Mouse (Mus musculus) gastrocnemius, adult 18-20 months (tissue): ENCODE measurements at regions not wholly inside any gene's neighbourhood (a gene's known extent, or its start where the extent isn't known, plus 50 kb on each side); places are given as distances from the start of the nearest gene placed in this dataset.
A peak's percentile ranks its signal among the peaks of the same experiment; 100 is the strongest.

Source experiments
- DNase-seq: peaks from one replicate; pipeline ENCODE4 v3.0.0; 2021; ENCODE audit warnings: low spot score

DNA sequence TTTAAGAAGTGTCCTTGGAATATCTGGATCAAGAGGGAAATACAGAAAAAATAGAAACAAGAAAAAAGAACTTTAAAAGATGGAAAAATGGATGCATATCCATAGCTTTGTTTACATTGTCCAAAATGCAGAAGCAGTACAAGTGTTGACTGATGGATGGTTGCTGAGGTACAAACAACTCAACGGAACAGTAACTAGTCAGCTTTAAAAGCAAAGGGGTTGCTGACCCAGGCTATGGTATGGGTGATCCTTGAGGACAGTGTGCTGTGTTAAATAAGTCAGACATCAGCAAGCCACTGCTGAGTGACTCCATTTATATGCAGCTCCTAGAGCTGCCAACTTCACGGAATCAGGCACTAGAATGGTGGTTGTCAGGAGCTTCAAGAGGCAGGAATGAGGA is 338.9 kb upstream of the Tmc3 start:
- no peak for DNase-seq

DNA sequence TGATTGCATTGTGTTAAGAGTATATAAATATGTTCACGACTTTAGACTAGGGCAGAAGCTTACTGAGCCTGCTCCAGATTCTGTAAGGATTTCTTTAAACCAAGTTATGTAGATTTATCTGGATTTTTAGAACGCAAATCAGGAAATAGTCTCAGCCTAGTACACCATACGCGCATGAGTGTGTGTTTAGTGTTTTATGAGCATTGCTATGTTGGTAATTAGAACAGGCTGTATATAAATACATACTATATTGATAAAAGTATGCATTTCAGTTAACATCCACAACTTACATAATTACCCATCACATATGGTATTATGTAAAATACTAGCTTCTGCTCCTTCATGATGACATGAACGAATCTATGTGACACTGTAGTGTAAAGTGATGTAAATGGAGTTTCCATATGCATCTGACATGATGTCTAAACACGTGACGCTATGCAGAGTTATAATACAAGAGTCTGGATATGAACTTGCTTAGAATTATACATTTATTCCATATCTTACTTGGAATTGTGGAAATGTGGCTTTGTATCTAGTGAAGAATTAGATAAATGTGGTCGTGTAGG is 332.6 kb upstream of the Tmc3 start:
- DNase-seq = no peak

DNA sequence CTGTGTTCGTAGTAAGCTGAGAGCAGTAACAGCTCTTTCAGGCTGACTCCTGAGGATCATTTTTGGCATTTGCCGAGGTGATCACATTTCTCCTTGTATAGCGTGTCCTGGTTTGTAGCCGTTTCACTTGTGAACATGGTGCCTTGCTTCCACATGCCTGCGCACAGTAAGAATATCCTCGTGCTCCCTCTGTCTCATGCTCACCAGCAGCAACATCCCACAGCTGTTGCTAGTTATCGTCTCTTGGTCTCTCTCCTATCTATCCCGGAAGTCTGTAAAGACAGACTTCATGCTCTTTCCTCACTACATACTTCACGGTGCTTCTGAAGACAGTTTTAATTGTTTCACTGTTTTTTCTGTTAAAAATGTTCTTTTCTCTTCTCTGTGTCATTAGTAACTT is 331.7 kb upstream of the Tmc3 start:
- DNase-seq = no peak

DNA sequence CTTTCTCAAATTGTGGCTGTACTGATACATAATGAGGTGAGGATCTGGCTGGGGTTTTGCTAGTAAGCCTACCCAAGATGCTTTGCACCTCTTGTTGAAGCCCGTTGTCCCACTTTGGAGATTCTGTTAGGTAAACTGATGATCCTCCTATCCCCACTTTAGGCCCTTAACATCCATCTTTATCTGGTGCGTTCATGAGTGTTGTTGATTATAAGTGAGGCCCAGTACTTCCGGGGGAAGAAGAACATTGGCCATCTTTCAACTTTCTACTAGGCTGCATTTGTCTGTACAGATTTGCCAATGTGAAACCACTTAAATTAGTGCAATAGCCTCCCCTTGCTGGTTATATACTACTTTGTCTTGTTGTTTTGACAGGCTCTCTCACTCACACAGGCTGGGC is 331.3 kb upstream of the Tmc3 start:
- DNase-seq = no peak

DNA sequence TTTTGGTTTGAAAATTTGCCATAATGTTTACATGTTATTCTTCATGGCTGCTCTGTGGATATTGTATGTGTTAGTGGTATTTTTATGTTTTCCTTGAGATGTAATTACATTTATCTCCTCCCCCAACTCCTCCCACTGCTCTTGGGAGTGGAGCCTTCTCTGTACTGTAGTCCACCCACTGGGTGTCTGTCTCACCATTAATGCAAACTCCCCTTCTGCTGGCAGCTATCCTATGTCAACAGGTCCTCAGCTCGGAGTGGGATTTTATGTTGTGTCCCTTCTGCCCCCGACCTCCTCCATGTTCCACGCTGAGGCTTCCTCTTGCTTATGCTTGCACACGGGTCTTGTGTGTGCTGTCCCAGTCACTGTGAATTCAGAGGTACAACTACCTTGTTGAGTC is 330.3 kb upstream of the Tmc3 start:
- no peak for DNase-seq

DNA sequence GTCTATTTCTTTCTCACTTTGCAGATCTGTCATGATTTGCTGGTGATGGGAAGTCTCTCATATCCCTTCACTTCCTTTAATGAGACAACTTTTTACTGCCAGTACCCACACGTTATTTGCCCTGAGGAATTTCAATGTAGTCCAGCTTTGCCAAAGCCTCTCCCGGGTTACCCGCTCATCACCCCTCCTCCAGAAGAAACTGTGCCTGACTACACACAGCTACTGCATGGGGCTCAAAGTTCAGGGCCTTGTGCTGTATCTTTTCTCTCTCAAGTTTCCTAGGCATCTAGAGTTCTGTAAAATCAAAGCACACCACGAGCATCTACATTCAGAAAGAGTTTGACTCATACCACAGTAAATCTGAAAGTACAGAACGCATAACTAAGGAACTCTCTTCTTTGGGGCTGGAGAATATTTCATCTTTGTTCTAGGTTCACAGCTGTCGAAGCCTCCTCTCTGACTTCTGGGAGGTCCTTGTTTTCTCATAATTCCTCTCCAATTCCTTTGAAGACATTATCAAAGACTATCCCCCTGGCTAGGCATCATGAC is 328.4 kb upstream of the Tmc3 start:
- DNase-seq = no peak

DNA sequence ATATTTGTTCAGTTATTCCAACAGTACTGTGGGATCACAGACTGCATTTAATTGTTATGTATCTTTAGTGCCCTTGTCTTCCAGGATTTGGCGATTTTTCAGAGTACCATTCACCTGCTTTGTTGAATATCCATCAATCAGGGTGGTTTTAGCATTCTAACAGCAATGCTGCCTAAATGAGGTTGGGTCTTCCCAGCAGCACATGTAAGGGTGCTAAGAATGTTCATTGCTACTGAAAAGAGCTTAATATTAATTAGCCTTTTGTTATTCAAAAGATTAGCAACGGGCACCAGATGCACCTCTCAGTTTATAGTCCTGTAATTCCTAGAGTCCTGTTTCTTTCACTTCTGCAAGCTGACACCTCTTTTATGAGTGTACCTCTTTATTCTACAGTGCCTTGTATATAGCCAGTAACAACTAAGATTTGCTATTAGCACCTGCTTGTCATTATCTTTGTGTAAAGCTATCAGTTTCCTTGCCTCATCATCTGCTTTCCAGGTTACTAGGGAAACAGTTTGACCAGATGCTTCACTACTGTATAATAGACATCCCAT is 326.3 kb upstream of the Tmc3 start:
- DNase-seq = no peak

DNA sequence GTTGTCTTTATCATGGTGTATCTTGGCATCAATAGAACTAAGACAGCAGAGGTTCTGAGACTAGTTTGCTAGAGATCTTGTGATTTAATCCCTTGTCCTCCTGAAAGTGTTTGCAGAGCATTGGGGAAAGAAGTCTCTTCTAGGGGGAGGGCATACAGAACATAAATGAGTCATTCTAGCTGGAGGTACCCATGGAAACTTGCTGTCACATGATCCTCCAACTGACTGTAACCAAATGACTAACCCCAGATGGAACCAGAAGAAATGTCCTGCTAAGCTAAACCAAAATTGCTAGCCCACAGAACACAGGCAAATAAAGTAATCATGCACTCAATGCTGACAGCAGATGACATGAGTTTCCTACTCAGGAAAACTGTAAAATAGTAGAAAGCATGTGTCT is 323.2 kb upstream of the Tmc3 start:
- no peak for DNase-seq

DNA sequence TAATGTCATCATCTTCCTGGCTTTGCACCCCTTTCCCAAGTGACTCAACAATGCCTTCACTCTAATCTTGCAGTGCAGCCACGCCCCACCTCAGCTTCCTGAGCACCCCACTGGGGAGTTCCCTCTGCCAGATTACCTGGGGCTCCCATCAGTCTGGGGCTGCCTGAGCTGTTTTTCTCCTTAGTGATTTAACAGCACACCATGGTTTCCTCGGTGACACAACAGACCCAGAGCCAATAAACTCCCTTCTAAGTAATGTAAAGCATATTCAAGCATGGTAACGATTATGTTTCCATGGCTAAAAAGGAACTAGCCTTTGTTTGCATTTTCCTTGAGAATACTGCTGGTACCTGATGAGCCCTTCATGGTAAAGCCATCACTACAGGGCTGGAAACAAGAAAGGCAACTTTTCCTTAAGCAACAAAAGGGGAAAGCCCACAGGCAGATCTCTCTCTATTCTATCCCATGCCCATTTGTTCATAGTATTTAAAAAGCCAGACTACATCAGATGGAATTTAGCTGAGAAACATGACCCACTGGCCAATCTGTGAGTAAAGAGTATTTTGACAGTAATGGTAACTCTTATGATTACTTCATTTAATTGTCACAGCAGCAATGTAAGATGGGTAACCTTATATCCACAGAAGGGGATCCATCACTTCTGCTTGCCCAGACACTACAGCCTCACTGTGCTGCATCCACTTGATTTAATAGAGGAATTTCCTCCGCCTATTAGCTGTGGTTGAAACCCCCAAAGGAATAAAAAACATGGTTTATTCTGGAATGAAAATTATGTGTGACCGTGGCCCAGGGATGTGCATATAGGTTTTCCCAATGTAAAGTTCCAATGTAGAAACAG is 294.6 kb upstream of the Tmc3 start:
- DNase-seq = peak; percentile 6

DNA sequence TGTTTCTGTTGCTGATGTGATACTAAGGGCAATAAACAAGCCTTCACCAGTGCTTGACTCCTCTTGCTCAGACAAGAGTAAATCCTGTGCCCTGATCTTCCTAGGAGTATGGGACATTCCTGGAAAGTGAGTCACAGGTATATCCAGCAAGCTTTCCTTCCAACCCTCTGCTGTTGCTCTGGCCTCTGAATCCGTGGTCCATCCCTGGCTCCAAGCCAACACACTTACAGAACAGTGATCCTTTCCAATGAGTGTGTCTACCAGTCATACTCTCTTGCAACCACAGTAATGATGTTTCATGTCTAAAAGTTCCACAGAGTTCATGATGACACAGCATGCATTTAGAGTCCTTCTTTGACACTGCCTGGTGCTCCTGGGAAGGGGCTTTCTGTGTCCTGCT is 277.6 kb upstream of the Tmc3 start:
- no peak for DNase-seq

DNA sequence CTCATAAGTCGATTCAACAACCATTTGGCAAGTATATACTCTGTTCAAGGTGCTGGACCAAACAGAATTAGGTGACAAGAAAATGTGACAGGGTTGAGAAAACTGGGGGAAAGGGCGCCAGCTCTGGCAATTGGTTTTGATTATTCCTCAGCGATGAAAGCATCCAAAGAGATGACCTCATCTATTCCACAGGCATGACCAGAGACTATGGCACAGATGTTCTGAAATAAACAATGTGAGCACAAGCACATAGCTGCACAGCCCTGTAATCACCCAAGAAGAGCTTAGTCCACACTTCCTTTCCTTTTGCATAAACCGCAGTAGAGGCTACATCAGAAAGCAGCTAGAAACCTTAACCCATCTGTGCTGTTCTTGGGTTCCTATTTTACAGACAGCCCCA is 272.6 kb upstream of the Tmc3 start:
- peak; percentile 9 for DNase-seq

DNA sequence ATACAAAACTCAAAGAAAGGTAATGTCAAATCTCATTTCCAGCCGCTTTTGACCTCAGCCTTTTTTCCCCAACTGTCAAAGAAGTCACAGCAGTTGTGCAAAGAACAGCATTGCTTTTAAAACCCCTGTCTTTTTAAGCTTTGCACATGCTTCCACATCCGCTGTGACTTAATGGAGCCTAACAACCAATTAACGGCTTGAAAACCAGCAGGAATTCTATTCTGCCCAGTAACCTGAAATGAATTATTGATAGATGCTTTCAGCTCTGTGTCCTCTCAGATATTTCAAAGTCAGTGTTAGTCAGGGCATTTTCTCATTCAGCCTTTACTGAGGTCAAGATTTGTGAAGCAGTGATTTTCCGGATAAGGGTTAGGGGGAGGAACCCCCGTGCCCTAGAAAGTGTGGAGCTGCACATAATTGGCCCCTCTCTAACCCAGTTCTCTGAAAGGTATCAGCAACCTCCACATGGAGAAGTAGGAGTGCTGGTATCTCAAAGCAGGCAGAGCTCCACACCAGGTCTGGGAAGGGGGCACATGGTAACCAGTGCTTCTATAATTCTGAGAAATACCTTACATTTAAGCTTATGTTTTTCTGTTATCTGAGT is 254.8 kb upstream of the Tmc3 start:
- no peak for DNase-seq

DNA sequence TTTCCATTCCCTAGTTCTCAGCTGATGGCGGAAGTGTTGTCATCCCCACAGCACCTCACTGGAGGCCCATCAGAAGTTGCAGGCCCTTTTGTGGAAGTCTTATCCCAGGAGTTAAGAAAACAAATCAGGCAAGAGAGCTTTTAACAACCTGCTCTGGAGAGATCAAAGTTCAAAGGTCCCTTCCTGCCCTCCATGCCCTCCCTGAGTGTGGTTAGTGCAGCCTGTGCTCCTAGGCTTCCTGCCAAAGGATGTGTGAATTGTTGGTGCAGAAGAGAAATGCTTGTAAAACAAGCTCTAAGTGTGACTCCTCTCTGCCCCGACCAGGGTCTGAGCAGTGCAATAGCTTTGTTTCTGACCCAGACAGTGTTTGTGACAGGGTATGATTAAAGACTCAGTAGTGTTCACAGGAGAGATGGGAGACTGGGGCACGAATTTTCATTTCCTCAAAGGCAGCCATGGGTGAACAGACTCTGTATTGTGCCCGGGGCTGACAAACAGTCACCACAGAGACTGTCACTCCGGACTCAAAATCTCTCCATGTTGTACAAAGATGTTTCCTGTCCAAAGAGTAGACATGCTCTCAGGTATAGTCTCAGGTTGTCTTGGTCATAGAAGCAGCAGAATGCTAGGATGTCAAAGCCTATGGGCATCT is 237.5 kb upstream of the Tmc3 start:
- no peak for DNase-seq

DNA sequence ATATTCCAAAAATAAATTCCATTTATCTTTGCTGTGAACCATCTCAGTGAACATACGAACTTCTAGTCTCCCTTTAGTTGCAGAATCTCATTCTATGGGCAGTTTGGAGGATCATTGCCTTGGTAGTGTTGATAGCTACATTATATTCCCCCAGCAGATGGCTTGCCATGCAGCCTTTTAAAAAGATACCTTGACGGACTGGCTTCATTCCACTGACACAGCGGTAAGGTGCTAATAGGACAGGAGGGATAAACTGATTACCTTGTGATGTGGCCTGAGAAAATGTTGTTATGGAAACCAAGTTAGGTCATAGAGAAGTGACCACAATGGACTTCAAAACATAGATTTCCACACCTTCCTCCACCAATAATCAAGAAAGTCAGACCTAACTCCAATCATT is 215.5 kb upstream of the Tmc3 start:
- DNase-seq = no peak

DNA sequence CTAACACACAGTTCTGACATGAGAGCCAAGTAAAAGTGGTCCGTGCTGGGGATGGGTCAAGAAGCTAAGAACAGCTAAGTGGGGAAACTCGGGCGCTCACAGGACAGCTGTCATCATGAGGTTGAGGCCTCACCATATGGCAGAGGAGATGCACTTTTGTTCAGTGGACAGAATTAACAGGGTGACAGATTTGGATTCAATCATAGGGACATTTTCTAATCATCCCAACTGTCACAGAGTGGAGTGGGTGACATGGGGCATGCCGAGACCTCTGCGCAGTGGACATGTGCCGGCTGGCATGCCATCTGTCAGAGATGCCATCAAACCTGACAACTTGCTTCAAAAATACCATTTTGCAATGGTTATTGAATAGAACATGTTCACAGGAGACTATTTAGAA is 215.1 kb upstream of the Tmc3 start:
- no peak for DNase-seq

DNA sequence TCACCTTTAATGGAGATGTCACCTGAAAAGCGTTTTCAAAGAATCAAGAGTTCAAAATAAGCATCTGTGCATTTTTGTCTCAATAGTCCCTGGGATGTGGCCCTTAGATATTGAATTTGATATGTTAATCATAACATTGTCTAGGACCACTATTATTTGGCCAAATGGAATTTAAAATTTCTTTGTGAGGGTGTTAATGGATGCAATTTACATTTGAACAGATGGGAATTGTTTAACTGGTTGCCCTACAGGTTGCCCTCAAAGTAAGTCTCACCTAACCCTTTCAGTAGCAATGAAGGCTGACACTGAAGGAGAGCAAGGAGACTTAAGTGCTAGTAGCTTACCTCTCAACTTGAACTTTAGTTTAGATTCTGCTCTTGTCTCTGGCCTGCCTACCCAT is 207.9 kb upstream of the Tmc3 start:
- DNase-seq = no peak

DNA sequence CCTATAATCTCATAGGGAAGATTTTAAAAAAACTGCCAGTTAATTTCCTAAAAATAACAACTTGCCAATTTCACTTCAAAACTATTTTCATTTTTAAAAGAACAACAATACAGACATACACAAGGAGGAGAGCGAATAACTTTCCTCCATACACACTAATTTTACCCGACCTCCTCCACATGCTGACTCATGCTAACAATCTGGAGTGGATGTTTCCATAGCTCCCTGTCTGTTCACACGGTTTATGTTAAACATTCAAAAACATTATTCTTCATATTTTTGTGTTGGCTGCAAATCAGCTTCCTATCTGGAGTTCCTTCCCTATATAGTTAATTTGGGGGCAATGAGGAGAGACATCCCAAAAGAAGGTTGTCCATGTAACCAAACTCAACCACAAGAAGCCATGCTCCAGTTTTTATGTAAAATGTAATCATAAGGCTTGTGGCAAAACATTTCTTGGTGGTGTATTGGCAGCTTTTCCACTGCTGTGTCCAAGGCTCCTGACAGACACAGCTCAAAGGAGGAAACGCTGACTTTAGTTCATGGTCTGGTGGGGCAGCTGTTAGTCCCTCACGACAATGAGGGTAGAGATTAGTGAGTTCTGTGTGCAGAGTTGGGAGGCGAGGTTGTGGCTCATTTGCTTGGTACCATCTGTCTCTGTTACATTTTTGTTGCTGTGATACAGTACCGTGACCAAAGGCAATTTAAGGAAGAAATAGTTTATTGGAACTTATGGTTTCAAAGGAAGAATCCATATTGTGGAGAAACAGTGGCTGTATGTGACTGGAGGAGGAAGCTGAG is 203.1 kb upstream of the Tmc3 start:
- DNase-seq = no peak

DNA sequence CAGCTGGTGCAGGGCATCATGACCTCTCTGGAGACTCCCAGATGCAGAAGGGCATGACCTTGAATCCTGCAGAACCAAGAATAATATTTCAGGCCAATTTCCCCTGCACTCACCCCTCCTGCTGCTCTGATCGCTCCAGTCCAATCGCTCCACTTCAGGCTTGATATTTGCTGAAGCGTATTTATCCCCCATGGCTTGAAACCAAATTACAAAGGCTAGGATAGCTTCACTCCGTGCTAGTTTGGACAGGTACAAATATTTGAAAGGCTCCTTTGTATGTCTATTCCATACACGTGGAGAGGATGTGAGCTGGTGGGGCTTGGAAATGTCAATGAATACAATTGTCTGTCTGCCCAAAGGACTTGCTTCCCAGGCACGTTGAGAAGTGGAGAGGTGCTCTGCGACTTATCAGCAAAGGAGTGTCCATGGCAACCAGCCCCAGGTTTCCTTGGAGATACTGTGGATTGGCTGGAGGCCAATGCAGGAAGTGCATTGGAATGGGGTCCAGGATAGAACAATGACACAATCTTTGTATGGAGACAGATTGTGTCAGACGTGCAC is 201.8 kb upstream of the Tmc3 start:
- DNase-seq = no peak

DNA sequence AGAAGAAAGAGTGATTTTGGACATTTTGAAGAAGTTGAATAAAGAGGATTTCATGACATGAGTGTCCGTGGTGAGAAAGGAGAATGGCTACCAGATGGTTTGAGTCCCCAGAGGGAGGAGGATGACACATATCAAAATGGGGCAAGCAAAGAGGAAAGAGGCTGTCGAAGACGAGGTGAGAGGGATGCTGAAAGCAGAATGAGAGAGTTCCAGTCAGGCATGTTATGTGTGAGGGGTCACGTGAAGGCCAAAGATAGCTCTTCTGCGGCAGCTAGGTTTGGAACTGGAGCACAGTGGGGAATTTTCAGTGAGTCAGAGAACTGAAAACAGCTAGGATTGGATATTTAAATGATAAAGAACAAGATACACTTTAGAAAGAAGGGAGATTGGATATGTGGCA is 193.3 kb upstream of the Tmc3 start:
- DNase-seq = no peak

DNA sequence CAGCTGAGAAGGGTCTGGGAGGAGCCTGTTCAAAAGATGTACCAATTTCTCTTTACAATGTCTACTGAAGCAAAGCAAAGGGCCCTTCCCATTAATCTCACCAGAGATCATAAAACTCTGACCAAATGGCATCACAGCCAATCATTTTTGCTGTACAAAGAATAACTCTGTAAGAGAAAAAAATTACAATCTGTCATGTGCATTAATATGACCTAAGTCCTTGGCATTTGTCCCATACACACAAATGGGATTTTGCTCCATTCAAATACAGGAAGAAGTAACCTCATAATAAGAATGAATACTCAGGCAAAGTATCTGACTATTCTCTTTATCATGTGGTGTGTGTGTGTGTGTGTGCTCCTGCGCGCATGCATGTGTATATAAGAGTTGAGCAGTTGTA is 192.5 kb upstream of the Tmc3 start:
- no peak for DNase-seq

DNA sequence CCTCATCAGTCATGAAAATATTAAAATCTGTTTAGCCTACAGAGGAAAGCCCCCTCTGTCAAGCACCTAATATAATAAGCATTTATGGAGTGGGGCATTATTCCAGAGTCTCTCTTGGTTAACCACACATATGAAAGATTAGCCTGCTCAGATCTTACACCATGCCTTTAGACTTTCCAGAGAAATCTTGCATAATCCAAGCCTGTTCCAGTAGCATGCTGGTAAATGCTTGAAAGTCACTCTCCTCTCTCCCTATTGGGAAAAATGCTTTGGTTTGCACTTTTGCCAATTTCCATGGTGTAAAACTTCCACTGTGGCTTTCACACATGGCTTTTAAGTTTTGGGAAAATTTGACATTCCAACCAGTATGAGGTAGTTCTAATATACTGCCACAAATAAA is 192.1 kb upstream of the Tmc3 start:
- no peak for DNase-seq
